Mouse (Mus musculus): ENCODE results near the gene 1700018F24Rik. TPM values are rescaled to one million over a fixed set of nuclear protein-coding genes. Genes with fewer than 3 reads are reported as not detected.
"Not testable (repeated sequence)": the region's sequence is repeated elsewhere in the genome, so short reads cannot be mapped to it uniquely, and the experiment has no call there.

1700018F24Rik gene
- polyA plus RNA-seq, 1 experiment: 143 TPM

DNA sequence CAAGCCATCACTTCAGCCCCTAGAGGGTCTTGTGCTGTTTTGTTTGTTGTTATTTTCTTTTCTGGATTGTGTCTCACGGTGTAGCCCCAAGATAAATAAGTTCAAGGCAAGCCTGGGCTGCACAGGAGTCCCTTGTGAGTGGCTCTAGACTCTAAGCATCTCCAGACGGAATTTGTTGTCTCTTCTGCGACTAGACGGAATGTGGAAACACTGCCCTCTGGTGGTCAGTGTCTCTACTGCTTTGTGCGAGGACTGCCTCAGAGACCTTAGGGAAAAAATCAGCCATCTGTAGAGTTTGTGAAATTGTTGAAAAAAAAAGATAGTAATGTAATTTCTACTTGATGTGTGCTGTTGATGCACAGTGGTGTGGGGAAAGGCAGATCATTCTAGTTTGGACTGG, 26.9 kb downstream of the 1700018F24Rik start:
- Histone ChIP-seq H3K4me3 (ENCODE audit: control insufficient read depth, low read depth, low read length) (no peak overlapping the region), H3K4me1 (ENCODE audit: control insufficient read depth, insufficient read depth, low read length) (no peaks in the 10 kb centered on the region), H3K27ac (ENCODE audit: control insufficient read depth, insufficient read depth, low read depth, low read length) (no peak overlapping the region), H3K27me3 (ENCODE audit: control insufficient read depth, insufficient read depth, low read length) (no peaks in the 10 kb centered on the region), H3K36me3 (ENCODE audit: control insufficient read depth, insufficient read depth, low read length) (no peaks in the 10 kb centered on the region)
- TF ChIP-seq POLR2A (IDR thresholded peaks at IDR 0.05; ENCODE audit: control insufficient read depth, low read depth, low read length): no peak
- peak; percentile 69; the same call in 1 of the 2 replicates for TF ChIP-seq CTCF (IDR thresholded peaks at IDR 0.05; ENCODE audit: control insufficient read depth, insufficient read depth, insufficient replicate concordance, low read depth, low read length)

DNA sequence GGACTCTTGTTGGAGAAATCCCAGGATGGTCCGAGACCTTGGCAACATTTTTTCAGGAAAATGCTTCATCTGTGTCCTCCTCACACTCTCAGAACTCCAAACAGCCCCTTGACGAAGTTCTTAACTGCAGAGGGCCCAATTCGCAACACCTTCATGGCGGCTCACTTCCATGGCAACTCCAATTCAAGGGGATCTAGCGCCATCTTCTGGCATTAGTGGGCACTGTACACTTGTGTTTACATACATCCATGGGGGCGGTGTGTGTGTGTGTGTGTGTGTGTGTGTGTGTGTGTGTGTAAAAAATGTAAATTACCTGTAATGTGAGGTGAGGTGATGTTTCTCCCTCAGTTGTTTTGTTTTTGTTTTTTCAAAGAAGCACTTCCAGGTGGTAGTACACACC, 28.6 kb downstream of the 1700018F24Rik start:
- Histone ChIP-seq H3K27ac (ENCODE audit: control insufficient read depth, insufficient read depth, low read depth, low read length) (no peak overlapping the region), H3K36me3 (ENCODE audit: control insufficient read depth, insufficient read depth, low read length) (no peaks in the 10 kb centered on the region), H3K4me1 (ENCODE audit: control insufficient read depth, insufficient read depth, low read length) (no peaks in the 10 kb centered on the region), H3K4me3 (ENCODE audit: control insufficient read depth, low read depth, low read length) (peak overlapping the region; percentile 50), H3K27me3 (ENCODE audit: control insufficient read depth, insufficient read depth, low read length) (no peaks in the 10 kb centered on the region)
- peak; percentile 67; the same call in 1 of the 2 replicates for TF ChIP-seq CTCF (IDR thresholded peaks at IDR 0.05; ENCODE audit: control insufficient read depth, insufficient read depth, insufficient replicate concordance, low read depth, low read length)
- TF ChIP-seq POLR2A (IDR thresholded peaks at IDR 0.05; ENCODE audit: control insufficient read depth, low read depth, low read length): no peak

DNA sequence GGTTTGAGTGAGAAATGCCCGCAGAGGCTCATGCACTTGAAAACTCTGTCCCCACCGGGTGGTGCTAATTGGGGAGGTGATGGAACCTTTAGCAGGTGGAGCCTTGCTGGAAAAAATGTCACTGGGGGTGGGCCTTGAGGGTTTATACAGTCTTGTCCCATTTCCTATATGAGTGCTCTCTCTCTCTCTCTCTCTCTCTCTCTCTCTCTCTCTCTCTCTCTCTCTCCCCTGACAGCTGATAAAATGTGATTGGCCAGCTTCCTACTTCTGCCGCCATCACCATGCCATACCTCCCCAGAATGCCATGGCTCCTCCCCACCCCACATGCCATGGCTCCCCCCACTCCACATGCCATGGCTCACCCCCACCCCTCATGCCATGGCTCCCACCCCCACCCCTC, 32.3 kb downstream of the 1700018F24Rik start:
- no peak overlapping the region for H3K27ac ChIP-seq (ENCODE audit: control insufficient read depth, insufficient read depth, low read depth, low read length)
- TF ChIP-seq CTCF (IDR thresholded peaks at IDR 0.05; ENCODE audit: control insufficient read depth, insufficient read depth, insufficient replicate concordance, low read depth, low read length) (no peak), POLR2A (IDR thresholded peaks at IDR 0.05; ENCODE audit: control insufficient read depth, low read depth, low read length) (no peak)
- no peak overlapping the region for H3K4me3 ChIP-seq (ENCODE audit: control insufficient read depth, low read depth, low read length)
- H3K27me3 ChIP-seq (ENCODE audit: control insufficient read depth, insufficient read depth, low read length): no peaks in the 10 kb centered on the region
- H3K36me3 ChIP-seq (ENCODE audit: control insufficient read depth, insufficient read depth, low read length): no peaks in the 10 kb centered on the region
- no peaks in the 10 kb centered on the region for H3K4me1 ChIP-seq (ENCODE audit: control insufficient read depth, insufficient read depth, low read length)

DNA sequence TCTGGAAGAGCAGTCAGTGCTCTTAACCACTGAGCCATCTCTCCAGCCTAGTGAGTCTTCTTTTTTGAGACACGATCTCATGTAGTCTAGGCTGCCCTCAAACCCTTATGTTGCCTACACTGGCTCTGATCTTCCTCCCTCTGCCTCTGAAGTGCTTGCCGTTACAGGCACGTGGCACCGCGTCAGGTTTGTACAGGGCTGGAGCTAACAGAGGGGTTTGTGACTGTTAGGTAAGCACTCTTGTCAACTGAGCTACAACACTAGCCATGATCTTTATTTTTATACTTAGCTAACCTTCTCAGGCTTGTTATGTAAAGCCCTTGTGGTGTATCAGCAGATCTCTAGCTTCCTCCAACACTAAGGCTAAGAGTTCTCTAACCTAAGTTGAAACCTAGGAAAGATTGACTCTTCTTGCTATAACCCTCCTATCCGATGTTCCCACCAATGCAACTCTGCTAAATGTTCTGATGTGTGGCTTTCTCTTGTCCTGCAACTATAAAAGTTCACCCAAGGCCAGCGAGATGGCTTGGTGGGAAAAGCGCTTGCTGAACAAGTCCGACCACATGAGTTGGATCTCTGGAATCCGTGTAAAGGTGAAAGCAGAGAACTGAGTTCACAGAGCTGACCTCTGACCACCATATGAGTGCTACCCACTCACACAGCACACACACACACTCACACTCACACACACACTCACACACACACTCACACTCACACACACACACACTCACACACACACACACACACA, 39.2 kb downstream of the 1700018F24Rik start:
- Histone ChIP-seq H3K27me3 (ENCODE audit: control insufficient read depth, insufficient read depth, low read length) (no peaks in the 10 kb centered on the region), H3K36me3 (ENCODE audit: control insufficient read depth, insufficient read depth, low read length) (no peaks in the 10 kb centered on the region), H3K4me3 (ENCODE audit: control insufficient read depth, low read depth, low read length) (no peak overlapping the region; the same call in 1 of the 2 replicates), H3K27ac (ENCODE audit: control insufficient read depth, insufficient read depth, low read depth, low read length) (no peak overlapping the region), H3K4me1 (ENCODE audit: control insufficient read depth, insufficient read depth, low read length) (peaks cover 3% of the 10 kb centered on the region)
- TF ChIP-seq POLR2A (IDR thresholded peaks at IDR 0.05; ENCODE audit: control insufficient read depth, low read depth, low read length) (no peak), CTCF (IDR thresholded peaks at IDR 0.05; ENCODE audit: control insufficient read depth, insufficient read depth, insufficient replicate concordance, low read depth, low read length) (no peak)

DNA sequence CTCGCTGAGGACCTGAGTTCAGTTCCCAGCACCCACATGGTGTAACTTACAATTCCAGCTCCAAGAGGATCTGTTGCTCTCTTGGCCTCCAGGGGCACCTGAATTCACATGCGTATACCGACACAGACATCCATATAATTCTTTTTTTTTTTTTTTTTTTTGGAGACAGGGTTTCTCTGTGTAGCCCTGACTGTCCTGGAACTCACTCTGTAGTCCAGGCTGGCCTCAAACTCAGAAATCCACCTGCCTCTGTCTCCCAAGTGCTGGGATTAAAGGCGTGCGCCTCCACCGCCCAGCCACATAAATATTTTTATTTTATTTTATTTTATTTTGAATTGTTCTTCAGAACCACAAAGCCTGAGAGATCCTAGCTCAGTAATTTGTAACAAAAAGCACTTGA, 40.4 kb downstream of the 1700018F24Rik start:
- Histone ChIP-seq H3K4me3 (ENCODE audit: control insufficient read depth, low read depth, low read length) (peak overlapping the region; percentile 99), H3K27ac (ENCODE audit: control insufficient read depth, insufficient read depth, low read depth, low read length) (peak overlapping the region; percentile 96)
- H3K36me3 ChIP-seq (ENCODE audit: control insufficient read depth, insufficient read depth, low read length); H3K4me1 ChIP-seq (ENCODE audit: control insufficient read depth, insufficient read depth, low read length); H3K27me3 ChIP-seq (ENCODE audit: control insufficient read depth, insufficient read depth, low read length): not testable (repeated sequence)

DNA sequence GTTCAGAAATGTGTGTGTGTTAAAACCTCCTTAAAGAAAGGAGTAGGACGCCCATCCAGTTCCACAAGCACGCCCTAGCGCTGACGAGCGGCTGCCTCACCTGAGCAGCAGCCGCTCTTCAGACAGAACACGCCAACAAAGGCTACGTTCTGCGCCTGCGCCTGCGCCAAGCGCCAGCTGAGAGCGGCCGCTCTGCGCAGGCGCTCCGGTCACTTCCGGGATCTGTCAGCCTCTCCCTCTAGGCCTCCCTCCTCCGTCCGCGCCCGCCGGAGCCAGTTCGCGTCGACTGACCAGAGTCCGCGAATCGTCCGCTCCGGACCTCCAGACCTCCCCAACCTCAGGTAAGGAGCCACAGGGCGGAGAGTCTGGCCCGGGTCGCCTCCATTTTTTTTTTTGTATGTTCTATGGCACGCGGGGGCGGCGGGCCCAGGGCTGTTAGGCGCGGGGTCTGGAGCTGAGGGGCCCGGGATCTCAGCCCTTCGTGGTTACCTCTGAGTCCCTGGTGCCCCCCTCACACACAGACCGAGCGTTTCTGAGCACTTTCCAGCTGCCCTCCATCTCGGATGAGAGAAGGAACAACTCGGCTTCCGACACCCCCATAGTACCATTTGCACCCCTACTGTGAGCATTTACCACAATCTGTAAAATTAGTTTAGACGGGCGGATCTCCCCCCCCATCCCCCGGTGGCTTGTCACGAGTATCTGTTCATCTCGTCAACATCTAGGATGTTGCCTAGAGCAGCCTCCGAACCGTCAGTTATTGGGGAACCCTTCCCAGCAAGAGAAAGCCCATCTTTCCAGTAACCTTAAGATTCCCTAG, 41.1 kb downstream of the 1700018F24Rik start, which contains the start of the genes Arpc1a and Kpna7:
TSS of gene Arpc1a (plus strand) at position 199 of the 820 bp plus-strand sequence.
TSS of gene Kpna7 (minus strand) at position 399 of the 820 bp plus-strand sequence.
- Histone ChIP-seq H3K27me3 (ENCODE audit: control insufficient read depth, insufficient read depth, low read length) (no peaks in the 10 kb centered on the region), H3K4me1 (ENCODE audit: control insufficient read depth, insufficient read depth, low read length) (peaks cover 3% of the 10 kb centered on the region), H3K4me3 (ENCODE audit: control insufficient read depth, low read depth, low read length) (peak within 1 kb of the TSS; percentile 99), H3K36me3 (ENCODE audit: control insufficient read depth, insufficient read depth, low read length) (no peaks in the 10 kb centered on the region), H3K27ac (ENCODE audit: control insufficient read depth, insufficient read depth, low read depth, low read length) (peak within 1 kb of the TSS; percentile 96)
- TF ChIP-seq CTCF (IDR thresholded peaks at IDR 0.05; ENCODE audit: control insufficient read depth, insufficient read depth, insufficient replicate concordance, low read depth, low read length) (no peak), POLR2A (IDR thresholded peaks at IDR 0.05; ENCODE audit: control insufficient read depth, low read depth, low read length) (peak; percentile 98)

DNA sequence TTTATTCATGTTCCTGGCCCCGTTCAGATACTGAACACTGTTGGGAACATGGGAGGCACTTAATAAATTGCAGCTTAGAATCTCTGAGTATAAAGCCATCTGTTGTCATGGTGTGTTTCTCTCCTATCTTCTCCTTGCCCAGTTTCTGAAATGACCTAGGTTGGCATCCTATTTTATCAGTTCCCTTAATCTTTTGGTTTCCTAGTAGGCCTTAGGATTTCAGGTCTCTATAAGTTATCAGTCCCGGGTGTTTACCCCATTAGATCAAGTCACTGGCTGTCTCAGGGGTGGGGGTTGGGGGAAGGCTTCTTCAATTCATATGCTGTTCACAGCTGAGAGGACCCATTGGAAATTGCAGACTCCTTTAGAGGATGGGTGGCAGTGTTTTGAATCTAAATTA, 42.0 kb downstream of the 1700018F24Rik start:
- no peaks in the 10 kb centered on the region for H3K27me3 ChIP-seq (ENCODE audit: control insufficient read depth, insufficient read depth, low read length)
- TF ChIP-seq POLR2A (IDR thresholded peaks at IDR 0.05; ENCODE audit: control insufficient read depth, low read depth, low read length) (no peak), CTCF (IDR thresholded peaks at IDR 0.05; ENCODE audit: control insufficient read depth, insufficient read depth, insufficient replicate concordance, low read depth, low read length) (no peak)
- peak overlapping the region; percentile 6; the same call in 1 of the 2 replicates for H3K27ac ChIP-seq (ENCODE audit: control insufficient read depth, insufficient read depth, low read depth, low read length)
- no peaks in the 10 kb centered on the region for H3K36me3 ChIP-seq (ENCODE audit: control insufficient read depth, insufficient read depth, low read length)
- H3K4me1 ChIP-seq (ENCODE audit: control insufficient read depth, insufficient read depth, low read length): peaks cover 5% of the 10 kb centered on the region
- H3K4me3 ChIP-seq (ENCODE audit: control insufficient read depth, low read depth, low read length): peak overlapping the region; percentile 99; the same call in 1 of the 2 replicates
